Mouse (Mus musculus) brain, embryonic 14.5 days (tissue): ENCODE data around the gene Csf2rb.

ENCODE experiments used
- CTCF ChIP-seq: fragments of 200-500 bp; IDR thresholded peaks from 2 replicates; pipeline ENCODE4 v1.5.1; 2012; ENCODE audit warnings: inconsistent platforms, mild to moderate bottlenecking, moderate library complexity, borderline replicate concordance; ENCODE audit not compliant: insufficient read depth, insufficient read length; ENCODE audit errors: extremely low read depth
- POLR2A ChIP-seq: fragments of 200-500 bp; IDR thresholded peaks from 2 replicates; pipeline ENCODE4 v1.6.1; 2012; ENCODE audit warnings: mild to moderate bottlenecking, inconsistent platforms, borderline replicate concordance; ENCODE audit not compliant: poor library complexity, insufficient read depth, insufficient read length, severe bottlenecking; ENCODE audit errors: extremely low read depth

- TF ChIP-seq CTCF = no peak
- no peak for TF ChIP-seq POLR2A
Measured at GRCm38 (mm10) chr15:78326747-78327146, 1.2 kb downstream of the Csf2rb start.
